Mouse (Mus musculus): ENCODE measurements around the gene Rpp38.

Rpp38 gene

GRCm38 (mm10) chr2:3332484-3333242 is at the start of gene Rpp38:
Gene Rpp38, minus strand, starts transcription at chr2:3332643.
- peak; percentile 96 for DNase-seq (ENCODE audit: low spot score)

GRCm38 (mm10) chr2:3365127-3365526 is 32.7 kb upstream of the Rpp38 start:
- no peak for DNase-seq (ENCODE audit: low spot score)

GRCm38 (mm10) chr2:3361067-3361466 is 28.6 kb upstream of the Rpp38 start:
- DNase-seq (ENCODE audit: low spot score), result no peak

- no peak for DNase-seq (ENCODE audit: low spot score)
These were observed 25.4 kb upstream of the Rpp38 start for GRCm38 (mm10) chr2:3357887-3358286.

- no peak for DNase-seq (ENCODE audit: low spot score)
These were observed 23.9 kb upstream of the Rpp38 start for GRCm38 (mm10) chr2:3356311-3356710.

- DNase-seq (ENCODE audit: low spot score), result no peak
These were observed 23.4 kb upstream of the Rpp38 start for GRCm38 (mm10) chr2:3355793-3356192.

- DNase-seq (ENCODE audit: low spot score), result no peak
These were observed 20.7 kb upstream of the Rpp38 start for GRCm38 (mm10) chr2:3353160-3353559.

- no peak for DNase-seq (ENCODE audit: low spot score)
These were observed 16.5 kb upstream of the Rpp38 start for GRCm38 (mm10) chr2:3348919-3349318.

- no peak for DNase-seq (ENCODE audit: low spot score)
These were observed 16.0 kb upstream of the Rpp38 start for GRCm38 (mm10) chr2:3348422-3348821.

GRCm38 (mm10) chr2:3335611-3336301 is 3.3 kb upstream of the Rpp38 start, which contains the start of gene Acbd7:
Gene Acbd7, plus strand, starts transcription at chr2:3336168.
- peak; percentile 57 for DNase-seq (ENCODE audit: low spot score)

- no peak for DNase-seq (ENCODE audit: low spot score)
These were observed 1.3 kb upstream of the Rpp38 start for GRCm38 (mm10) chr2:3333761-3334160.

- no peak for DNase-seq (ENCODE audit: low spot score)
These were observed 387 bp downstream of the Rpp38 start for GRCm38 (mm10) chr2:3332056-3332455.

- DNase-seq (ENCODE audit: low spot score), result no peak
These were observed 1.3 kb downstream of the Rpp38 start for GRCm38 (mm10) chr2:3331071-3331703.

GRCm38 (mm10) chr2:3327351-3327750 is 5.1 kb downstream of the Rpp38 start:
- peak; percentile 63 for DNase-seq (ENCODE audit: low spot score)

- DNase-seq (ENCODE audit: low spot score), result no peak
These were observed 5.9 kb downstream of the Rpp38 start for GRCm38 (mm10) chr2:3326547-3326946.

- DNase-seq (ENCODE audit: low spot score), result no peak
These were observed 7.9 kb downstream of the Rpp38 start for GRCm38 (mm10) chr2:3324381-3325130.

GRCm38 (mm10) chr2:3323132-3323531 is 9.3 kb downstream of the Rpp38 start:
- no peak for DNase-seq (ENCODE audit: low spot score)

GRCm38 (mm10) chr2:3305426-3306025 is 26.9 kb downstream of the Rpp38 start:
- DNase-seq (ENCODE audit: low spot score), result no peak

- DNase-seq (ENCODE audit: low spot score), result no peak
These were observed 36.6 kb downstream of the Rpp38 start for GRCm38 (mm10) chr2:3295826-3296225.

GRCm38 (mm10) chr2:3292170-3292569 is 40.3 kb downstream of the Rpp38 start:
- DNase-seq (ENCODE audit: low spot score), result no peak

GRCm38 (mm10) chr2:3289581-3289980 is 42.9 kb downstream of the Rpp38 start:
- no peak for DNase-seq (ENCODE audit: low spot score)

GRCm38 (mm10) chr2:3286243-3286642 is 46.2 kb downstream of the Rpp38 start:
- DNase-seq (ENCODE audit: low spot score), result no peak

Data from ovary, postnatal 36 days (tissue).